Mouse (Mus musculus) liver, embryonic 12.5 days (tissue): ENCODE data around the gene Socs3. TPM values are rescaled to one million over a fixed set of nuclear protein-coding genes. Genes with fewer than 3 reads are reported as not detected.

ENCODE experiments used
- ATAC-seq: fragments of 200-750 bp; cut with Nextera tagmentation; 2 replicates; pipeline ENCODE4 v1.8.0; 2017; ENCODE audit warnings: moderate number of reproducible peaks, mild to moderate bottlenecking, moderate library complexity
- H3K27ac ChIP-seq: fragments of 300-500 bp; sonication (generic); 2 replicates; pipeline ENCODE4 v1.5.1; 2016; ENCODE audit warnings: mild to moderate bottlenecking
- H3K27me3 ChIP-seq: fragments of 300-500 bp; sonication (generic); replicated peaks from 2 replicates; pipeline ENCODE4 v1.6.1; 2016; ENCODE audit warnings: mild to moderate bottlenecking, moderate library complexity
- H3K36me3 ChIP-seq: fragments of 300-500 bp; sonication (generic); 2 replicates; pipeline ENCODE4 v1.6.1; 2016; ENCODE audit warnings: mild to moderate bottlenecking, moderate library complexity
- H3K4me1 ChIP-seq: fragments of 300-500 bp; sonication (generic); 2 replicates; pipeline ENCODE4 v1.6.1; 2016
- H3K4me2 ChIP-seq: fragments of 300-500 bp; sonication (generic); 2 replicates; pipeline ENCODE4 v1.6.1; 2016; ENCODE audit warnings: mild to moderate bottlenecking, moderate library complexity
- H3K4me3 ChIP-seq: fragments of 300-500 bp; sonication (generic); 2 replicates; pipeline ENCODE4 v1.5.1; 2016; ENCODE audit warnings: mild to moderate bottlenecking, moderate library complexity
- H3K9ac ChIP-seq: fragments of 300-500 bp; sonication (generic); 2 replicates; pipeline ENCODE4 v1.6.1; 2016; ENCODE audit warnings: mild to moderate bottlenecking, moderate library complexity
- H3K9me3 ChIP-seq: fragments of 300-500 bp; sonication (generic); replicated peaks from 2 replicates; pipeline ENCODE4 v1.6.1; 2016; ENCODE audit warnings: mild to moderate bottlenecking, moderate library complexity
- WGBS: fragments of 180-500 bp; shearing (Covaris S2); methylation state at CpG from one replicate; pipeline ENCODE4 v1.1.7; 2016; ENCODE audit not compliant: insufficient replicate concordance; 5-methylcytosine and 5-hydroxymethylcytosine counted together
- polyA plus RNA-seq: library from polyadenylated mRNA; unstranded; fragments of >200 nt; fragmentation: Nextera tagmentation; extraction: Ambion mirVana; gene quantifications from 2 replicates; pipeline ENCODE4 v1.2.1, GENCODE M21; 2016

The Socs3 gene
- polyA plus RNA-seq, 1 experiment from 2014 or later: 9.8 TPM

DNA sequence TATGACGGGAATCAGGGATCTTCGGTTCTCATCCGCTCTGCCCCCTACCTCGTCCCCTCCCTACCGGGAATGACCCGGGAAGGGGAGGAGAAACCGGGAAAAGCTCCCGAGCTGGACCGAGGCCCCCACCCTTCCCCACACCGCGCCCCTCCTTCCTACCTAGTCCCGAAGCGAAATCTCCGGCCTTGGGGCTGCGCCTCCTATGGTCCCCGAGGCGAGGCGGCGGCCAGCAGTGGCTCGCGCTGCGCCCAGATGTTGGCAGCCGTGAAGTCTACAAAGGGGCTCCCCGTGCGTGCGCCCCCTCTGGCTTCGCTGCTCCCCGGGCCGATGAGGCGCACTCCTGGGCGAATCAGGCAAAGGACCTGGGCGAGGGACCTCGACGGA is 1.1 kb downstream of the Socs3 start:
- H3K9me3 ChIP-seq: no peaks in the 10 kb centered on the region
- H3K9ac ChIP-seq: peak overlapping the region; percentile 82
- H3K4me1 ChIP-seq: peaks cover 68% of the 10 kb centered on the region
- H3K4me2 ChIP-seq: peak overlapping the region; percentile 93
- ATAC-seq: peak; percentile 61
- H3K36me3 ChIP-seq: peaks cover 19% of the 10 kb centered on the region
- peaks cover 88% of the 10 kb centered on the region for H3K27me3 ChIP-seq
- 2% methylated on average over 34 of the region's 34 CpGs for WGBS
- peak overlapping the region; percentile 94 for H3K27ac ChIP-seq
- peak overlapping the region; percentile 76 for H3K4me3 ChIP-seq

- WGBS: 2% methylated on average over 64 of the region's 64 CpGs
Measured at GRCm38 (mm10) chr11:117968016-117968671, 1.7 kb downstream of the Socs3 start.

GRCm38 (mm10) chr11:117967249-117968015 is 2.4 kb downstream of the Socs3 start:
- Histone ChIP-seq H3K27me3 (peaks cover 89% of the 10 kb centered on the region), H3K4me1 (peaks cover 81% of the 10 kb centered on the region), H3K36me3 (peaks cover 19% of the 10 kb centered on the region), H3K4me3 (peak overlapping the region; percentile 76), H3K4me2 (peak overlapping the region; percentile 93), H3K27ac (0 out of 2 replicates have a peak overlapping the region, but pooled peaks have one; percentile 94), H3K9me3 (no peaks in the 10 kb centered on the region), H3K9ac (peak overlapping the region; percentile 82)
- 21% methylated on average over 34 of the region's 34 CpGs for WGBS
- ATAC-seq: no peak

More at GRCm38 (mm10) chr11:117968016-117968671, 1.7 kb downstream of the Socs3 start:
- Histone ChIP-seq H3K4me2 (peak overlapping the region; percentile 93), H3K9ac (peak overlapping the region; percentile 82), H3K36me3 (peaks cover 19% of the 10 kb centered on the region), H3K4me1 (peaks cover 74% of the 10 kb centered on the region), H3K27ac (peak overlapping the region; percentile 94), H3K9me3 (no peaks in the 10 kb centered on the region), H3K27me3 (peaks cover 88% of the 10 kb centered on the region), H3K4me3 (peak overlapping the region; percentile 76)
- ATAC-seq: no peak

- peaks cover 19% of the 10 kb centered on the region for H3K36me3 ChIP-seq
- H3K9ac ChIP-seq: no peak overlapping the region
- no peak overlapping the region for H3K27ac ChIP-seq
- H3K4me3 ChIP-seq: peak overlapping the region; percentile 76; the same call in 1 of the 2 replicates
- WGBS: 67% methylated on average over 7 of the region's 7 CpGs
- peak overlapping the region; percentile 93 for H3K4me2 ChIP-seq
- peaks cover 88% of the 10 kb centered on the region for H3K4me1 ChIP-seq
- no peak for ATAC-seq
- peaks cover 89% of the 10 kb centered on the region for H3K27me3 ChIP-seq
- H3K9me3 ChIP-seq: no peaks in the 10 kb centered on the region
Measured at GRCm38 (mm10) chr11:117966506-117967100, 3.2 kb downstream of the Socs3 start.

DNA sequence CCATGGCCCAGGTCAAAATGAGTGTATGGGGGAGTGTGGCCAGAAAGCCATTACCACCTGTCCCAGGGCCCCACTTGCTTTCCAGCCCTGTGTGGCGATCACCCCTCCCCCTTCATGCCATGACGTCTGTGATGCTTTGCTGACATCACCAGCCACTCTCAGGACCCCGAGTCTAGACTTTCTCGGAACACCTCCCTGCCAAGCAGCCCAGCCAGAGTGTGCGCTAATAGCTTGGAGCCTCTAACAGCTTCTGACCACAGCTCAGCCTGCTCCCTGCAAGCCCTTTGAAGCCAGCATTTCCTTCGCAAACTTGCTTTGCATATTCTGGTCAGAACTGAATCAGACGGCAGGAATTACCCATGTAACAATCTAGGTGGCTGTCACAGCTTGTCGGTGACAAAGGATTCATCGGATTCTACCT is 4.3 kb downstream of the Socs3 start:
- H3K9ac ChIP-seq: no peak overlapping the region
- peaks cover 85% of the 10 kb centered on the region for H3K4me1 ChIP-seq
- no peak for ATAC-seq
- 27% methylated on average over 9 of the region's 9 CpGs for WGBS
- H3K4me2 ChIP-seq: peak overlapping the region; percentile 17
- H3K9me3 ChIP-seq: no peaks in the 10 kb centered on the region
- H3K27me3 ChIP-seq: peaks cover 91% of the 10 kb centered on the region
- no peak overlapping the region for H3K27ac ChIP-seq
- H3K4me3 ChIP-seq: no peak overlapping the region
- H3K36me3 ChIP-seq: peaks cover 19% of the 10 kb centered on the region

- Histone ChIP-seq H3K9ac (no peak overlapping the region), H3K27me3 (peaks cover 91% of the 10 kb centered on the region), H3K4me2 (peak overlapping the region; percentile 17), H3K9me3 (no peaks in the 10 kb centered on the region), H3K27ac (no peak overlapping the region), H3K4me1 (peaks cover 82% of the 10 kb centered on the region), H3K4me3 (no peak overlapping the region), H3K36me3 (peaks cover 19% of the 10 kb centered on the region)
- ATAC-seq: no peak
- WGBS: 42% methylated on average over 7 of the region's 7 CpGs
Measured at GRCm38 (mm10) chr11:117965052-117965451, 4.8 kb downstream of the Socs3 start.

DNA sequence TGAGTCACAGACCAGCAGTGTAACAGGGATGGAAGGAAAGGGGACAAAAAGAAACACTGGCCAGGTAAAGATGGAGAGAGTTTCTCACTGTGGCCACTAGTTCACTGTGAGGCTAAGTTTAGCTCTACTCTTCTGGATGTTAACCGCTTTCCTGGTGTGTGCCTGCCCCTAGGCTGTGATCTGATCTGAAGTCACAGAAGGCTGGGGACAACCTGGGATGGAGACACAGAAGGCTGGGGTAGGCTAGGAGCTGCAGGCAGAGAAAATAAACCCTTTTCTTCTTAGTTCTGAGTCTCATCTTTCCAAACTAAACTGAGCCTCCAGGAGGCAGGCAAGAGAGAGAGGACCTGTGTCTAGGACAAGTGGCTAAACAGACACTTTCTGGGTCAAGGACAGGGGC is 5.6 kb downstream of the Socs3 start:
- Histone ChIP-seq H3K9ac (no peak overlapping the region), H3K4me3 (peak overlapping the region; percentile 50; the same call in 1 of the 2 replicates), H3K27ac (peak overlapping the region; percentile 74; the same call in 1 of the 2 replicates), H3K4me1 (peaks cover 81% of the 10 kb centered on the region), H3K27me3 (peaks cover 98% of the 10 kb centered on the region), H3K36me3 (peaks cover 19% of the 10 kb centered on the region), H3K9me3 (no peaks in the 10 kb centered on the region), H3K4me2 (peak overlapping the region; percentile 83)
- WGBS: 32% methylated on average over 1 of the region's 1 CpGs
- ATAC-seq: no peak

- Histone ChIP-seq H3K4me1 (peaks cover 78% of the 10 kb centered on the region), H3K36me3 (peaks cover 19% of the 10 kb centered on the region), H3K4me2 (peak overlapping the region; percentile 83), H3K9me3 (no peaks in the 10 kb centered on the region), H3K9ac (peak overlapping the region; percentile 56), H3K27me3 (peaks cover 98% of the 10 kb centered on the region), H3K4me3 (peak overlapping the region; percentile 50), H3K27ac (peak overlapping the region; percentile 74; the same call in 1 of the 2 replicates)
- peak; percentile 19 for ATAC-seq
- 1% methylated on average over 9 of the region's 9 CpGs for whole genome bisulfite sequencing
Measured at GRCm38 (mm10) chr11:117963872-117964271, 6.0 kb downstream of the Socs3 start.

- H3K4me2 ChIP-seq: peak overlapping the region; percentile 83
- peak overlapping the region; percentile 78 for H3K27ac ChIP-seq
- H3K36me3 ChIP-seq: peaks cover 19% of the 10 kb centered on the region
- peaks cover 72% of the 10 kb centered on the region for H3K4me1 ChIP-seq
- 1% methylated on average over 40 of the region's 40 CpGs for WGBS
- no peaks in the 10 kb centered on the region for H3K9me3 ChIP-seq
- H3K27me3 ChIP-seq: peaks cover 98% of the 10 kb centered on the region
- ATAC-seq: peak; percentile 87
- peak overlapping the region; percentile 56 for H3K9ac ChIP-seq
- H3K4me3 ChIP-seq: peak overlapping the region; percentile 50
Measured at GRCm38 (mm10) chr11:117963091-117963793, 6.6 kb downstream of the Socs3 start.

GRCm38 (mm10) chr11:117962228-117963067 is 7.4 kb downstream of the Socs3 start:
- peak overlapping the region; percentile 78 for H3K27ac ChIP-seq
- H3K4me1 ChIP-seq: peaks cover 64% of the 10 kb centered on the region
- no peak overlapping the region for H3K4me2 ChIP-seq
- no peak overlapping the region for H3K4me3 ChIP-seq
- H3K36me3 ChIP-seq: peaks cover 15% of the 10 kb centered on the region
- 46% methylated on average over 10 of the region's 10 CpGs for WGBS
- peaks cover 98% of the 10 kb centered on the region for H3K27me3 ChIP-seq
- H3K9me3 ChIP-seq: no peaks in the 10 kb centered on the region
- no peak for ATAC-seq
- H3K9ac ChIP-seq: 0 out of 2 replicates have a peak overlapping the region, but pooled peaks have one; percentile 28

DNA sequence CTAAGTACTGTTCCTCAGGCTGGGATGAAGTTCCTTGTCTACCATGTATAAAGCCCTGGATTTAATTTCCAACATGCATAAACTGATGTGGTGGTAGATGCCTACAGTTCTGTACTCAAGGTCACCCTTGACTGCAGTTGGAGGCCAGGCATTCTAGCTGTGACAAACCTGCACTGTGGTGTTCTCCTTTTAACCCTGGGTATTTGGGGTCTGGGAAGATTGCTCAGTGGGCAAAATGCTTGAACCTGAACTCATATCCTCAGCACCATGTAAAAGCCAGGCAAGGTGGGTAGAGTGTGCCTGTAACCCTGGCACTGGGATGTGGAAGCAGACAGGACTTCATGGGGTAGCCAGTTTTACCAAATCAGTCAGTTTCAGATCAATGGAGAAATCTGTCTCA is 9.2 kb downstream of the Socs3 start:
- Histone ChIP-seq H3K4me3 (no peak overlapping the region), H3K9ac (no peak overlapping the region), H3K27ac (no peak overlapping the region), H3K4me1 (peaks cover 52% of the 10 kb centered on the region), H3K27me3 (peaks cover 95% of the 10 kb centered on the region), H3K36me3 (no peaks in the 10 kb centered on the region; the same call in 1 of the 2 replicates), H3K9me3 (no peaks in the 10 kb centered on the region), H3K4me2 (no peak overlapping the region)
- ATAC-seq: no peak
